Mouse (Mus musculus): Measurements from ENCODE around the gene Vmn1r95. TPM values are rescaled to one million over a fixed set of nuclear protein-coding genes. Genes with fewer than 3 reads are reported as not detected.
"Not testable (repeated sequence)": the region's sequence is repeated elsewhere in the genome, so short reads cannot be mapped to it uniquely, and the experiment has no call there.

Gene Vmn1r95
- not detected for total RNA-seq (2021)

- intact Hi-C loops (cut with DNase I); DNase-seq: not testable (repeated sequence)
Observed at GRCm38 (mm10) chr7:20193410-20193809, at the start of gene Vmn1r95. TSS of gene Vmn1r95 (plus strand) at chr7:20193710.

- DNase-seq; intact Hi-C loops (cut with DNase I): not testable (repeated sequence)
Observed at GRCm38 (mm10) chr7:20168277-20168676, 25.2 kb upstream of the Vmn1r95 start, which contains the start of gene Vmn1r94. TSS of gene Vmn1r94 (minus strand) at chr7:20168377.

- intact Hi-C loops (cut with DNase I); DNase-seq: not testable (repeated sequence)
Observed at GRCm38 (mm10) chr7:20205507-20205906, 12.0 kb downstream of the Vmn1r95 start, which contains the start of gene Gm6164. TSS of gene Gm6164 (minus strand) at chr7:20205607.

GRCm38 (mm10) chr7:20233728-20234127, 40.2 kb downstream of the Vmn1r95 start, which contains the start of gene Gm4498:
TSS of gene Gm4498 (minus strand) at chr7:20233828.
- intact Hi-C loops (cut with DNase I); DNase-seq: not testable (repeated sequence)

Other genes starting within 250 kb of the Vmn1r95 start
- gene Igsf23, start 243.0 kb upstream of the Vmn1r95 start, total RNA-seq (2021), result not detected
- not detected for gene Ceacam20, start 228.3 kb upstream of the Vmn1r95 start, total RNA-seq (2021)
- gene Nlrp9b, start 202.2 kb upstream of the Vmn1r95 start, total RNA-seq (2021), result not detected
- gene Vmn1r91, start 94.0 kb upstream of the Vmn1r95 start, total RNA-seq (2021), result not detected
- not detected for gene Gm16442, start 71.1 kb upstream of the Vmn1r95 start, total RNA-seq (2021)
- not detected for gene Vmn1r93, start 54.6 kb upstream of the Vmn1r95 start, total RNA-seq (2021)
- not detected for gene Vmn1r94, start 25.3 kb upstream of the Vmn1r95 start, total RNA-seq (2021)
- not detected for gene Gm6164, start 11.9 kb downstream of the Vmn1r95 start, total RNA-seq (2021)
- not detected for gene Gm4498, start 40.1 kb downstream of the Vmn1r95 start, total RNA-seq (2021)
- gene Gm5890, start 69.1 kb downstream of the Vmn1r95 start, total RNA-seq (2021), result not detected
- gene Gm4133, start 140.4 kb downstream of the Vmn1r95 start, total RNA-seq (2021), result not detected
- gene Gm5728, start 181.7 kb downstream of the Vmn1r95 start, total RNA-seq (2021), result not detected
- not detected for gene Vmn1r100, start 224.2 kb downstream of the Vmn1r95 start, total RNA-seq (2021)
- not detected for gene Vmn1r101, start 248.9 kb downstream of the Vmn1r95 start, total RNA-seq (2021)